Mouse (Mus musculus): ENCODE results near the gene Cdcp1. TPM values are rescaled to one million over a fixed set of nuclear protein-coding genes. Genes with fewer than 3 reads are reported as not detected.

The Cdcp1 gene
- polyA plus RNA-seq, 1 experiment from 2014 or later, result 0.05 TPM

DNA sequence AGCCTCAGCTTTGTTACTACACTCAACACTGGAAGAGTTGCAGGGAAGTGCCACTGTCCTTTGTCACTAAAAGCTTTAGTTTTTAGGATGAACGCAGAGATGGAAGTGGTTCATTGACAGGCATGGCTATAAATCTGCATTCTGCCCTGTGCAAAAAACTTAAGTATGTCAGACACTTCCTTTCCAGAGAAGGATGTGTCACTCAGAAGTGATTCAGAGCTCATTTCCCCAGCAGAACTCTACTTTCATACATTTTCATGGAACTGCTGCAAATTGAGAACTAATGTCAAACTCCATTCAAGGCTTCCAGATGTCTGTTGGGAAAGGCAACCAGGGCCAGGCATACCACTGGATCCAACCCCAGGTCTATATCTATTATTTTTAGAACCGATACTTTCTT, 27.6 kb downstream of the Cdcp1 start:
- Histone ChIP-seq H3K9me3 (replicated peaks; ENCODE audit: control insufficient read depth, low read length) (no peaks in the 10 kb centered on the region), H3K4me3 (ENCODE audit: low read depth, low read length) (no peak overlapping the region), H3K4me2 (ENCODE audit: low read length) (no peak overlapping the region), H3K4me1 (ENCODE audit: control insufficient read depth, insufficient read depth, low read length) (no peaks in the 10 kb centered on the region), H3K36me3 (ENCODE audit: control insufficient read depth, insufficient read depth, low read length) (no peaks in the 10 kb centered on the region), H3K27ac (ENCODE audit: low read depth, low read length) (no peak overlapping the region), H3K27me3 (replicated peaks; ENCODE audit: control insufficient read depth, insufficient read depth, low read length) (no peaks in the 10 kb centered on the region), H3K9ac (ENCODE audit: low read length) (no peak overlapping the region)
- WGBS, result 90% methylated on average over 2 of the region's 2 CpGs
- ATAC-seq, result no peak
- DNase-seq (ENCODE audit: low spot score), result no peak

DNA sequence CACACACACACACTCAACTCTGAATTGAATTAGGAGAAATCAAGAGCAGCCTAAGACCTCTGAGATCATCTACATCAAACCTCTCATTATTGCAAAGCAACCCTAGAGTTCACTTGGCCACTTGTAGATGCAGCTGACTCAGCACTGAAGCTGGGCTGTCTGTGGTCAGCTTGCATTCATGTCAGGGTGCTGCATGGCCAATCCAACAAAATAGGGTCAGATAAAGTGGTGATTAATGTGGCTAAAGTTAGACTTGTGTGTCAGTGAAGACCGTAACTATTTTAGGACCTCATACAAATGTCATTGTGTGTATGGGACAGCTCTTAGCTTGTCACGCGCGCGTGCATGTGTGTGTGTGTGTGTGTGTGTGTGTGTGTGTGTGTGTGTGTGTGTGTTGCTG, 28.2 kb downstream of the Cdcp1 start:
- no peaks in the 10 kb centered on the region for H3K27me3 ChIP-seq (replicated peaks; ENCODE audit: control insufficient read depth, insufficient read depth, low read length)
- no peak overlapping the region for H3K9ac ChIP-seq (ENCODE audit: low read length)
- H3K27ac ChIP-seq (ENCODE audit: low read depth, low read length), result no peak overlapping the region
- H3K4me2 ChIP-seq (ENCODE audit: low read length), result no peak overlapping the region
- no peak overlapping the region for H3K4me3 ChIP-seq (ENCODE audit: low read depth, low read length)
- WGBS, result 100% methylated on average over 5 of the region's 5 CpGs
- no peak for ATAC-seq
- no peaks in the 10 kb centered on the region for H3K4me1 ChIP-seq (ENCODE audit: control insufficient read depth, insufficient read depth, low read length)
- H3K36me3 ChIP-seq (ENCODE audit: control insufficient read depth, insufficient read depth, low read length), result no peaks in the 10 kb centered on the region
- no peaks in the 10 kb centered on the region for H3K9me3 ChIP-seq (replicated peaks; ENCODE audit: control insufficient read depth, low read length)
- no peak for DNase-seq (ENCODE audit: low spot score)

- H3K9ac ChIP-seq (ENCODE audit: low read length), result no peak overlapping the region
- no peak overlapping the region for H3K4me2 ChIP-seq (ENCODE audit: low read length)
- no peaks in the 10 kb centered on the region for H3K4me1 ChIP-seq (ENCODE audit: control insufficient read depth, insufficient read depth, low read length)
- H3K36me3 ChIP-seq (ENCODE audit: control insufficient read depth, insufficient read depth, low read length), result no peaks in the 10 kb centered on the region
- ATAC-seq (no peak), DNase-seq (ENCODE audit: low spot score) (no peak)
- H3K9me3 ChIP-seq (replicated peaks; ENCODE audit: control insufficient read depth, low read length), result no peaks in the 10 kb centered on the region
- no peak overlapping the region for H3K4me3 ChIP-seq (ENCODE audit: low read depth, low read length)
- H3K27ac ChIP-seq (ENCODE audit: low read depth, low read length), result no peak overlapping the region
- no peaks in the 10 kb centered on the region for H3K27me3 ChIP-seq (replicated peaks; ENCODE audit: control insufficient read depth, insufficient read depth, low read length)
- 79% methylated on average over 5 of the region's 5 CpGs for WGBS
Observed at GRCm38 (mm10) chr9:123186151-123186550, 29.7 kb downstream of the Cdcp1 start.

GRCm38 (mm10) chr9:123185546-123185945, 30.3 kb downstream of the Cdcp1 start:
- Histone ChIP-seq H3K4me3 (ENCODE audit: low read depth, low read length) (no peak overlapping the region), H3K4me1 (ENCODE audit: control insufficient read depth, insufficient read depth, low read length) (no peaks in the 10 kb centered on the region), H3K27ac (ENCODE audit: low read depth, low read length) (no peak overlapping the region), H3K4me2 (ENCODE audit: low read length) (no peak overlapping the region), H3K9ac (ENCODE audit: low read length) (no peak overlapping the region), H3K9me3 (replicated peaks; ENCODE audit: control insufficient read depth, low read length) (no peaks in the 10 kb centered on the region), H3K36me3 (ENCODE audit: control insufficient read depth, insufficient read depth, low read length) (no peaks in the 10 kb centered on the region), H3K27me3 (replicated peaks; ENCODE audit: control insufficient read depth, insufficient read depth, low read length) (no peaks in the 10 kb centered on the region)
- 67% methylated on average over 2 of the region's 2 CpGs for WGBS
- ATAC-seq (no peak), DNase-seq (ENCODE audit: low spot score) (no peak)

DNA sequence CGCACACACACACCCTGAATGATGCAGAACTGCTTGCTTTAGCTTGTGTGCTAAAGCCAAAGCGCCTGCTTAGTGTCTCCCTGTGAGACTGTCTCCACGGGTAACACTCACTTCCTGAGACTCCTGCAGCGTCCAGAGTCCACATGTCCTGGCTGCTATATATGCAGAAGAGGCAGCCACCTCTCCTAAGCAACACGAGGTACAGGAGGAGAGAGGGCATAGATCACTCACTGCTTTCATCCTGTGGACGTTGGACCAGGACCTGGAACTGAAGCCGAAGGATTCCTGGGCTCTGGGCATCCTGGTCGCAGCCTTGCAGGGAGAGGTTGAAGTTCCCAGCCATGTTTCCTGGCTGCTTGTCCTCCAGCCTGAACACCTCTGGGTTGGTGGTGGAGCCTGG, 32.6 kb downstream of the Cdcp1 start:
- Histone ChIP-seq H3K4me3 (ENCODE audit: low read depth, low read length) (no peak overlapping the region), H3K9ac (ENCODE audit: low read length) (no peak overlapping the region), H3K27me3 (replicated peaks; ENCODE audit: control insufficient read depth, insufficient read depth, low read length) (no peaks in the 10 kb centered on the region), H3K4me1 (ENCODE audit: control insufficient read depth, insufficient read depth, low read length) (no peaks in the 10 kb centered on the region), H3K4me2 (ENCODE audit: low read length) (no peak overlapping the region), H3K36me3 (ENCODE audit: control insufficient read depth, insufficient read depth, low read length) (no peaks in the 10 kb centered on the region), H3K9me3 (replicated peaks; ENCODE audit: control insufficient read depth, low read length) (no peaks in the 10 kb centered on the region), H3K27ac (ENCODE audit: low read depth, low read length) (no peak overlapping the region)
- no peak for DNase-seq (ENCODE audit: low spot score)
- no peak for ATAC-seq
- 82% methylated on average over 8 of the region's 8 CpGs for WGBS

DNA sequence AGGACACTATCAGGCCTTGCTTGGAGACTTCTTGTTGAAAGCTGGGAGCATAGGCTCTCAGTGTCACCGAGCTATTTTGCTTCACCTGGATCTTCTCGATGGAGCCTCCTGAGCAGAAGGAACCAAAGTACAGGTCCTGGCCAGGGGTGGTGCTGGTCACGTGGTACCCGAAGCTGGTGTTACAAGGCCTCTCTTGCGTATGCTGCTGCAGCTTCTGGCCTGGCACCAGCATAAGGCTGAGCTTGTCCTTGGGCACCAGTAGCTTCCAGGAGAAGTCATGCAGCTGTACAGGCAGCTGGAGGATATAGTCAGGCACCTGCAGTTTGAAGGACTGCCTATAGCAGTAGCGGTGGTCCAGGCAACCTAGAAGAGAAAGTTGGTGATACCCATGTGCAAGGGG, 35.8 kb downstream of the Cdcp1 start:
- Histone ChIP-seq H3K9ac (ENCODE audit: low read length) (no peak overlapping the region), H3K4me2 (ENCODE audit: low read length) (no peak overlapping the region), H3K27ac (ENCODE audit: low read depth, low read length) (no peak overlapping the region), H3K4me3 (ENCODE audit: low read depth, low read length) (no peak overlapping the region), H3K27me3 (replicated peaks; ENCODE audit: control insufficient read depth, insufficient read depth, low read length) (no peaks in the 10 kb centered on the region), H3K36me3 (ENCODE audit: control insufficient read depth, insufficient read depth, low read length) (no peaks in the 10 kb centered on the region), H3K9me3 (replicated peaks; ENCODE audit: control insufficient read depth, low read length) (no peaks in the 10 kb centered on the region), H3K4me1 (ENCODE audit: control insufficient read depth, insufficient read depth, low read length) (no peaks in the 10 kb centered on the region)
- DNase-seq (ENCODE audit: low spot score) (no peak), ATAC-seq (no peak)
- 93% methylated on average over 6 of the region's 6 CpGs for WGBS

DNA sequence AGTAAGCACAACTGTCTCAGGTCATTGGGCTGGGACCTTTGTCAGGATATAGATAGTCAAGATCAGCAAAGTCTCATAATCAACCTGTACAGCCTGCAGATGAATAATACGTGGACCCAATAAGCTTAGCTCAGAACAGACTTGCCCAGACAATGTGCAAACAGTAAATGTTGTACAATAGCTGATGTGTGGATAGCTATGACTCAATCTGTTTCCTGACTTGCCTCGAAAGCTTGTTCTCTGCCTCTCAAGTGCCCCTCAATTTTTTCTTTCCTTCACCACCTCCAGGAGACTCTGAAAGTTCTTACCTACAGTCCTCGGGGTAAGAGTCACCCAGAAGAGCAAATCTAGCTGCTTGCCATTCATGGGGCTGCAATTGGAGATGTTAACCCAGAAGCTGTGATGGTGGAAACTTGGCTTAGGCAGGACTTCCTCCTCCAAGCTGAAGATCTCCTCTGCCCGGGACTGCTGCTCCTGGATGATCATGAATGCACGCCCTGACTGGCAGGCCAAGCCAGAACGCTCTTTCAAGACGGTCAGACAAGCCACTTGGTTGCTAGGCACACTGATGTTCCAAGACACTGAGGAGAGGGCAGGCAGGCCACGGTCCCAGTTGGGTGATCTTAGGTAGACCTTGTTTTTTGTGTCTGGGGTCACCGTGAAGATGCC, 38.3 kb downstream of the Cdcp1 start:
- no peak for DNase-seq (ENCODE audit: low spot score)
- H3K27me3 ChIP-seq (replicated peaks; ENCODE audit: control insufficient read depth, insufficient read depth, low read length), result no peaks in the 10 kb centered on the region
- no peak for ATAC-seq
- no peak overlapping the region for H3K9ac ChIP-seq (ENCODE audit: low read length)
- H3K36me3 ChIP-seq (ENCODE audit: control insufficient read depth, insufficient read depth, low read length), result no peaks in the 10 kb centered on the region
- no peaks in the 10 kb centered on the region; the same call in 1 of the 2 replicates for H3K4me1 ChIP-seq (ENCODE audit: control insufficient read depth, insufficient read depth, low read length)
- no peak overlapping the region for H3K4me2 ChIP-seq (ENCODE audit: low read length)
- no peak overlapping the region for H3K27ac ChIP-seq (ENCODE audit: low read depth, low read length)
- 92% methylated on average over 9 of the region's 9 CpGs for WGBS
- H3K9me3 ChIP-seq (replicated peaks; ENCODE audit: control insufficient read depth, low read length), result no peaks in the 10 kb centered on the region
- H3K4me3 ChIP-seq (ENCODE audit: low read depth, low read length), result no peak overlapping the region

DNA sequence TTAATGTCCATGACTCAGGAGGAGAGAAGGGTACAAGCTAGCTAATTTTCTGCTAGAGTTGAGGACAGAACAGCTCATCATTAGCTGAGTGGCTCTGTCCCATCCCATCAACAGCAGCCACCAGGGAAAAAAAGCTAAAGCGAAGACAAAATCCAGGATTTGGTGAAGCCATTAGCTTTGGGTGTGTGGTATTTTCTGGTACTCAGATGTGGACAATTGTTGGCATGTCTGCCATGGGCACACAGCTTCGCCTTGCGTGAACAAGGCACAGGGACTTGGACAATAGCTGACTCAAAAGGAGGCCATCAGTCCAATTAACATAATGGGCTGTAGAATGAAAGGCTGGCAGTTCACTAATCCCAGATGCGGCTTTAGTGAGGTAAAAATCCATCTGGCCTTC, 41.5 kb downstream of the Cdcp1 start:
- DNase-seq (ENCODE audit: low spot score) (peak; percentile 11), ATAC-seq (no peak)
- Histone ChIP-seq H3K4me2 (ENCODE audit: low read length) (no peak overlapping the region), H3K27me3 (replicated peaks; ENCODE audit: control insufficient read depth, insufficient read depth, low read length) (no peaks in the 10 kb centered on the region), H3K36me3 (ENCODE audit: control insufficient read depth, insufficient read depth, low read length) (no peaks in the 10 kb centered on the region), H3K9me3 (replicated peaks; ENCODE audit: control insufficient read depth, low read length) (no peaks in the 10 kb centered on the region), H3K4me1 (ENCODE audit: control insufficient read depth, insufficient read depth, low read length) (no peaks in the 10 kb centered on the region; the same call in 1 of the 2 replicates), H3K27ac (ENCODE audit: low read depth, low read length) (no peak overlapping the region), H3K4me3 (ENCODE audit: low read depth, low read length) (no peak overlapping the region), H3K9ac (ENCODE audit: low read length) (no peak overlapping the region)
- 6% methylated on average over 4 of the region's 4 CpGs for WGBS

GRCm38 (mm10) chr9:123173760-123174159, 42.1 kb downstream of the Cdcp1 start:
- no peak overlapping the region for H3K4me2 ChIP-seq (ENCODE audit: low read length)
- H3K4me1 ChIP-seq (ENCODE audit: control insufficient read depth, insufficient read depth, low read length), result no peaks in the 10 kb centered on the region; the same call in 1 of the 2 replicates
- no peak overlapping the region for H3K27ac ChIP-seq (ENCODE audit: low read depth, low read length)
- H3K4me3 ChIP-seq (ENCODE audit: low read depth, low read length), result no peak overlapping the region
- no peaks in the 10 kb centered on the region for H3K9me3 ChIP-seq (replicated peaks; ENCODE audit: control insufficient read depth, low read length)
- H3K9ac ChIP-seq (ENCODE audit: low read length), result no peak overlapping the region
- H3K27me3 ChIP-seq (replicated peaks; ENCODE audit: control insufficient read depth, insufficient read depth, low read length), result no peaks in the 10 kb centered on the region
- ATAC-seq (no peak), DNase-seq (ENCODE audit: low spot score) (no peak)
- WGBS, result 90% methylated on average over 6 of the region's 6 CpGs
- no peaks in the 10 kb centered on the region for H3K36me3 ChIP-seq (ENCODE audit: control insufficient read depth, insufficient read depth, low read length)
